Mouse (Mus musculus) brain, embryonic 14.5 days (tissue): ENCODE measurements around the gene Nt5c1a. TPM values are rescaled to one million over a fixed set of nuclear protein-coding genes. Genes with fewer than 3 reads are reported as not detected.
"Not testable (repeated sequence)": the region's sequence is repeated elsewhere in the genome, so short reads cannot be mapped to it uniquely, and the experiment has no call there.

Experiments
- DNase-seq: peaks from one replicate; pipeline ENCODE4 v3.0.0-alpha.2; 2011; ENCODE audit warnings: low read depth
- CTCF ChIP-seq: fragments of 200-500 bp; IDR thresholded peaks from 2 replicates; pipeline ENCODE4 v1.5.1; 2012; ENCODE audit warnings: inconsistent platforms, mild to moderate bottlenecking, moderate library complexity, borderline replicate concordance; ENCODE audit not compliant: insufficient read depth, insufficient read length; ENCODE audit errors: extremely low read depth
- POLR2A ChIP-seq: fragments of 200-500 bp; IDR thresholded peaks from 2 replicates; pipeline ENCODE4 v1.6.1; 2012; ENCODE audit warnings: mild to moderate bottlenecking, inconsistent platforms, borderline replicate concordance; ENCODE audit not compliant: poor library complexity, insufficient read depth, insufficient read length, severe bottlenecking; ENCODE audit errors: extremely low read depth
- polyA plus RNA-seq: library from polyadenylated mRNA; depleted of rRNA; stranded (reverse); fragments of >200 nt; gene quantifications from 2 replicates; pipeline ENCODE4 v1.2.3, GENCODE M21; 2012; rRNA removed

Nt5c1a gene
- 0.22 TPM in 1 of 2 replicates, not detected in the other for polyA plus RNA-seq

DNA sequence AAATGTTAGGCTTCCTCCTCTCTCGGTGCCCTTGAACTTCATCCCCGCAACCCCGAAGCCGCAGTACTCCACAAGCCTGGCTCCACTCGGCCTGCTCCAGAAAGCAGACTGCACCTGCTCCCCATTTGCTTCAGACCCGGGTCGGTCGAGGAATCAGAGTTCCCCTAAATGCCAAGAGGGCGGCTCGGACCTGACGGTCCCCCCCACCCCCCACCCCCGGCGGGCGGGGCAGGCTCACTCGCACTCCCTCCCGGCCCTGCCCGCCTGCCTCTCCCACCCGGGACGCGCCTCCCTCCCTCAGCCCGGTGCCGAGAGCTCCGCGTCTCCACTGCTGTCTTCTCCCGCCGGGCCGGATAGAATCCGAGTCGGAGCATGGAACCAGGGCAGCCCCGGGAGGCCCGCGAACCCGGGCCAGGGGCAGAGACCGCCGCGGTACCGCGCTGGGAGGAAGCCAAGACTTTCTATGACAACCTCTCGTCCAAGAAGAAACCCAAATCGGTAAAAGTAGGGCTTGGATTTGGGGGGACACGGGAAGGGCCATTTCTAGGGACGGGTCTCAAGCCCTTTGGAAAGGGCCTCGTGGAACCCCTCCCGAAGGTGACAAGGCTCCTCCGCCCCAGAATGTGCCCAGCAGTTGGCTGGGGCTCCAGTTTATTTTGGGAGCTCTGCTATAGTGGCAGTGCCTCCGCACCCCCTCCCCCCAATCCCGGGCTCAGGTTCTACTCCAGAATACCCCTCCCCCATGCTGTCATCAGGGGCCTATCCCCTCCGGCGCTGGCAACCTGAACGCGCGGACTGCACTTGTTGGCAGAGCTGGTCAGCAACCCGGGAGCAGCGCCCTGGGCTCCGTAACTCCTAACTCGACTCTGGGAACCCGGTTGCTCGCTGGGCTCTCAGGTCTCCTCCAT, at the start of gene Nt5c1a:
TSS of gene Nt5c1a (plus strand) at position 319 of the 908 bp plus-strand sequence.
- DNase-seq = peak; percentile 28
- no peak for TF ChIP-seq POLR2A
- no peak for TF ChIP-seq CTCF

DNA sequence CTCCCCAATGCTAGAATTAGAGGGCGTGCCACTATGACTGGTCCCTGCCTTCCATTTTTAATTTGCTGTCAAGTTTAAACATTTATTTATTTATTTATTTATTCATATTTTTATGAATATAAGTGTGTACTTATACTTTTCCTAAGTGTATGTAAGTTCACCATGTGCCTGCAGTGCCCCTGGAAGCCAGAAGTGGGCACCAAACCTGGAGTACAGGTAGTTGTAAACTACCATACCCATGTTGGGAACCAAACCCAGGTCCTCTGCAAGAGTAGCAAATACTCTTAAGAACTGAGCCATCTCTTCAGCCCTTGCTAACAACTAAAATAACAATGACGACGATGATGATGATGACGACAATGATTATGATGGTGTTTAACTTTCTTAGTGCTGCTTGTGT, 49.3 kb upstream of the Nt5c1a start:
- DNase-seq = no peak
- TF ChIP-seq POLR2A (no peak), CTCF (no peak; the same call in 1 of the 2 replicates)

- peak; percentile 49 for DNase-seq
- TF ChIP-seq CTCF = no peak
- TF ChIP-seq POLR2A = no peak
These were observed 48.3 kb upstream of the Nt5c1a start for GRCm38 (mm10) chr4:123152976-123153375.

GRCm38 (mm10) chr4:123155004-123155403, 46.3 kb upstream of the Nt5c1a start:
- peak; percentile 80 for DNase-seq

GRCm38 (mm10) chr4:123155427-123155826, 45.9 kb upstream of the Nt5c1a start:
- no peak for DNase-seq
- no peak for TF ChIP-seq POLR2A
- no peak for TF ChIP-seq CTCF

More at GRCm38 (mm10) chr4:123155004-123155403, 46.3 kb upstream of the Nt5c1a start:
- TF ChIP-seq POLR2A (no peak), CTCF (peak; percentile 34; the same call in 1 of the 2 replicates)

DNA sequence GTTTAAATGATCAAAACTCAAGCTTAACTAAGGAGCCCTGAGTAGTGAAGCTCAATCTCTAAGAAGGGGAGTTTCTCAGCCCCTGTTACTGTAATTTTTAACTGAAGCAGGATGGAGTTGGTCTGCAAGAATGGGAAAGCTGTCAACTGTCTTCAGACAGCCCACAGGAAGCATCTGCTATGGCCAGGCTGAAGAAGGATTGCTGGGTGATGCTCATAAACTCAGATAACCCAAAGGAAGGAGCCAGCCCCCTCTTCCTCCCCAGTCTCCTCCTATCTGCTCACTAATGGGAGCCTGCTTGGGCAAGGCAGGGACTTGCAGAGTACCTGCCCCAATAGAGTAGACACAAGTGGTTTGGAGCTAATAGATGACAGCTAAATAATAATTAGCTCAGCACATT, 45.5 kb upstream of the Nt5c1a start:
- no peak for TF ChIP-seq CTCF
- TF ChIP-seq POLR2A = no peak
- no peak for DNase-seq

GRCm38 (mm10) chr4:123160571-123160970, 40.7 kb upstream of the Nt5c1a start:
- TF ChIP-seq POLR2A (no peak), CTCF (no peak)
- no peak for DNase-seq

DNA sequence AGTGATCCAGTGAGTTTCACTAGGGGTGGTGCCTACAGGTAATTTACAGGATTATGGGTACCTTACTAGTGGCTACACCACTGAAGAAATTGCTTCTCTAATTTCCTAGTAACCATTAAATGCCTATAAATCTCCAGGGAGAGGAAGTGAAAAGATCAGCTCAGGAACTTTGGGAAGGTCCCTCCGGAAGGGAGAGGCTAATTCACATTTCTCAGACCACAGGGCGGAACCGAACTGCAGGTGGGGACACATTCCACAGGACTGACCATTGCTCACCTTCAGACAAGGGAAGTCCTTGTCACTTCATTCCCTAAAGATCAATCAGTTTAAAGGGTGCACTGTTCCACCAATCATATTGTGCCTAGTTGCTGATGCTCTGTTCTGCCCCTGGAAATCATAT, 40.1 kb upstream of the Nt5c1a start:
- not testable (repeated sequence) for DNase-seq

- DNase-seq = peak; percentile 62
- no peak for TF ChIP-seq CTCF
- TF ChIP-seq POLR2A = no peak
These were observed 38.9 kb upstream of the Nt5c1a start for GRCm38 (mm10) chr4:123162305-123162917.

DNA sequence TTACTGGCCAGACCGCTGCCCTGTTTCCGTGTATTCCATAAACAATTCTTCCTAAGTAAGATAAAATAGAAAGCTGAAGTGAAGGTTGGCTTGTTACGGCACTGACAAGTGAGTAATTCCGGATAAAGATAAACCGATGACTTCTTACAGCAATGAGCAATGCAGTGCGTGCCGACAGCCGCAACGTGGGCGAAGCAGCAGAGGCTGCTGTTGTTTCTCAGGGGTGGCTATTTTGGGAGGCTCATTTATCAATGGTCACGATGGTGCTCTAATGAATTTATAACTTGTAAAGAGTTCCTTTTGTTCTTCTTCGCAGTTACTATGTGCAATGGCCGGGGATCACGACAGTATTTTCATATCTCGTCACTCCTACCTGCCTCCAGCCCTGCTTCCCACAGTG, 37.1 kb upstream of the Nt5c1a start:
- no peak for TF ChIP-seq POLR2A
- TF ChIP-seq CTCF = no peak
- no peak for DNase-seq

DNA sequence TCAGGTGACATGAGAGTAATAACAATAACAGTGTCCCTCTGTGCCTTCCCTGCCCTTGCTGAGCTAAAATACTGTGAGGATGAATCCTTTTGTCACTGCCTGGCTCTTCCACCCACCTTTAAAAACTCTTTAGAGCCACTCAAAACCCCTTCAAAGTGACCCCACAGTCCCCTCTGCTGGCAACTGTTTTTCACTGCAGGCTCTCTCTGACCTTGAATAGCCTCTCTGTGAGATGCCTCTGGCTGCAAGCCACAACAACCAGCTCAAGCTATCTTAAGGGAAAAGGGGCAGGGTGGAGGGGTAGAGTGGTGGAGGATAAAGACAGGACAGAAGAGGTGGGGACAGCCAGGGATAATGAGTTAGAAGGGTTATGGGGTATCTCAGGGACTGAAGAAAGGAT, 29.5 kb upstream of the Nt5c1a start:
- DNase-seq = no peak
- TF ChIP-seq POLR2A (no peak), CTCF (no peak)
